Mouse (Mus musculus) spleen, adult 2 months (tissue): ENCODE measurements at regions not wholly inside any gene's neighbourhood (a gene's known extent, or its start where the extent isn't known, plus 50 kb on each side); places are given as distances from the start of the nearest gene placed in this dataset.

Source experiments
- CTCF ChIP-seq: fragments of 200-500 bp; IDR thresholded peaks from 2 replicates; pipeline ENCODE4 v1.5.1; 2011; ENCODE audit warnings: mild to moderate bottlenecking, inconsistent platforms; ENCODE audit not compliant: insufficient read depth, insufficient read length, insufficient replicate concordance; ENCODE audit errors: extremely low read depth
- POLR2A ChIP-seq: fragments of 200-500 bp; IDR thresholded peaks from 2 replicates; pipeline ENCODE4 v1.6.1; 2011; ENCODE audit warnings: low read depth, low read length, inconsistent platforms

DNA sequence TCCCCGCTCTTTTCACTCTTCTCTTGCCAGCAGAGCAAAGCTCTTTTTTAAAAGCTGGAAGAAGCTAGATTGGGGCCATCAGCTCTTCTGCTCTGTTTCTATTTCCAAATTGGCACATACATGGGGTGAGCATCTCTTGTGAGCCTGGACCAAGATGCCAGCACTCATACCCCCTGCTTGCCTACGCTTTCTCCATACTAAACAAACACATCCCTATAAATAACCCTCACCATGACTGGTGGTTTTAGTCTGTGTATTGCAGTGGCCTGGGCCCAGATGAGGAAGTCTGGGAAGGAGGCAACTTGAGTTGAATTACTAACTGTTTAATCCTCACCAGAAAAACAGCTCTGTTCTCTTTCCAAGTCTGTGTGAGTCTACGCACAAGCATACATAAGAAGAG, 110.0 kb downstream of the Hlx start:
- TF ChIP-seq POLR2A (no peak), CTCF (no peak)
